Mouse (Mus musculus) bone marrow, adult 2 months (tissue): ENCODE data around the gene Tulp4.

Experiments used
- CTCF ChIP-seq: fragments of 200-500 bp; IDR thresholded peaks from 2 replicates; pipeline ENCODE4 v1.5.1; 2011; ENCODE audit warnings: low read length, control low read depth; ENCODE audit not compliant: control insufficient read depth, insufficient read depth
- POLR2A ChIP-seq: fragments of 200-500 bp; IDR thresholded peaks from 2 replicates; pipeline ENCODE4 v1.6.1; 2011; ENCODE audit warnings: low read depth, mild to moderate bottlenecking, control low read depth, low read length, borderline replicate concordance; ENCODE audit not compliant: control insufficient read depth

DNA sequence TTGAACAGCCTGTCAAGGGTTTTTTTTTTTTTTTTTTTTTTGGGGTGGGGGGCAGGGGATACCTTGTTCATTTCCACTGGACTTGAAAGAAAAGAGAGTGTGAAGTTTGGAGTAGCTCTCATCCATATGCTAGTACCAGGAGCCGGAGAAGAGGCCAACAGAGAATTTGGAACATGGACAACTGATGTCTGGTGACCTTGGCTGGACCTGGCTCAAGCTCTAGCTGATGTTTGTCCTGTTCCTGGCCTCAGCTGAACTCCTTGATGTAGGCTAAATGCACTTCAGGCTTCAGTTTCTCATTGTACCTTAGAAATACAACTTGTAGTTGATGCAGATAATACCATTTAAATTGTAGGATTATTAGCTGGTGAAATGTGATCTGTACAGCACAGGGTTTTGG is 56.5 kb downstream of the Tulp4 start:
- TF ChIP-seq CTCF (no peak), POLR2A (no peak)
